Mouse (Mus musculus) gastrocnemius, adult 2 months (tissue): ENCODE measurements around the gene Gtpbp2. TPM values are rescaled to one million over a fixed set of nuclear protein-coding genes. Genes with fewer than 3 reads are reported as not detected.

Experiments used
- DNase-seq: peaks from one replicate; pipeline ENCODE4 v3.0.0; 2022
- H3K27ac ChIP-seq: fragments of 200-600 bp; 2 replicates; pipeline ENCODE4 v1.8.1; 2022; ENCODE audit warnings: mild to moderate bottlenecking
- H3K4me3 ChIP-seq: fragments of 200-600 bp; 2 replicates; pipeline ENCODE4 v1.8.1; 2022; ENCODE audit warnings: mild to moderate bottlenecking, moderate library complexity
- CTCF ChIP-seq: fragments of 200-600 bp; IDR thresholded peaks from 2 replicates; pipeline ENCODE4 v1.8.1; 2022; ENCODE audit warnings: antibody characterized with exemption, mild to moderate bottlenecking, moderate library complexity
- intact Hi-C: fragments of 180-260 bp; cut with DNase I; formaldehyde crosslinking; loops from one replicate; pipeline ENCODE4 v1.15.1; 2025
- total RNA-seq, 2 experiments: library from RNA; stranded (reverse); gene quantifications; 2 replicates each; pipeline ENCODE4 v1.2.3; 2021

Gene Gtpbp2
- total RNA-seq, 2 experiments from 2014 or later: 52.7 to 55.2 TPM

GRCm38 (mm10) chr17:46129741-46130498 lies 30.9 kb upstream of the Gtpbp2 start:
- Histone ChIP-seq H3K4me3 (no peak overlapping the region), H3K27ac (peak overlapping the region; percentile 92)
- TF ChIP-seq CTCF: no peak
- intact Hi-C loops: loop anchor here (10.0 kb wide), 1 partner anchor 315 kb away; no protein-coding TSS in a partner anchor
- DNase-seq: peak; percentile 84

- Histone ChIP-seq H3K27ac (peak overlapping the region; percentile 79), H3K4me3 (no peak overlapping the region)
- peak; percentile 85 for DNase-seq
- TF ChIP-seq CTCF: peak; percentile 96
- intact Hi-C loops: loop anchor here (1.0 to 2.0 kb wide), 2 partner anchors 91 to 401 kb away; no protein-coding TSS in a partner anchor
Observed at GRCm38 (mm10) chr17:46132058-46132718, 28.6 kb upstream of the Gtpbp2 start.

- no peak for TF ChIP-seq CTCF
- Histone ChIP-seq H3K27ac (peak overlapping the region; percentile 79), H3K4me3 (no peak overlapping the region)
- DNase-seq: peak; percentile 21
- intact Hi-C loops: loop anchor here (1.0 to 2.0 kb wide), 2 partner anchors 92 to 402 kb away; no protein-coding TSS in a partner anchor
Observed at GRCm38 (mm10) chr17:46132862-46133261, 28.0 kb upstream of the Gtpbp2 start.

GRCm38 (mm10) chr17:46138563-46139236 lies 22.1 kb upstream of the Gtpbp2 start:
- intact Hi-C loops: no loop called here
- TF ChIP-seq CTCF: no peak
- DNase-seq: no peak
- no peak overlapping the region for H3K27ac ChIP-seq
- no peak overlapping the region for H3K4me3 ChIP-seq

GRCm38 (mm10) chr17:46139872-46140271 lies 21.0 kb upstream of the Gtpbp2 start:
- no peak overlapping the region for H3K27ac ChIP-seq
- no peak for DNase-seq
- intact Hi-C loops: no loop called here
- H3K4me3 ChIP-seq: no peak overlapping the region
- TF ChIP-seq CTCF: no peak

GRCm38 (mm10) chr17:46143578-46144423 lies 17.0 kb upstream of the Gtpbp2 start, which contains the start of gene Rsph9:
Gene Rsph9 (minus strand): TSS chr17:46144216.
- DNase-seq: peak; percentile 85
- intact Hi-C loops: no loop called here
- H3K27ac ChIP-seq: peak within 1 kb of the TSS; percentile 56
- no peak for TF ChIP-seq CTCF
- peak within 1 kb of the TSS; percentile 73 for H3K4me3 ChIP-seq

GRCm38 (mm10) chr17:46152847-46153782 lies 7.7 kb upstream of the Gtpbp2 start, which contains the start of gene Mad2l1bp:
Gene Mad2l1bp (minus strand): TSS chr17:46153553.
- Histone ChIP-seq H3K27ac (peak within 1 kb of the TSS; percentile 96), H3K4me3 (peak within 1 kb of the TSS; percentile 85)
- TF ChIP-seq CTCF: no peak
- DNase-seq: peak; percentile 93
- intact Hi-C loops: loop anchor here (10.0 kb wide), 1 partner anchor 568 kb away; no protein-coding TSS in a partner anchor

GRCm38 (mm10) chr17:46154336-46154735 lies 6.5 kb upstream of the Gtpbp2 start:
- intact Hi-C loops: loop anchor here (10.0 kb wide), 1 partner anchor 570 kb away; no protein-coding TSS in a partner anchor

GRCm38 (mm10) chr17:46156680-46157079 lies 4.2 kb upstream of the Gtpbp2 start:
- intact Hi-C loops: loop anchor here (10.0 kb wide), 1 partner anchor 572 kb away; no protein-coding TSS in a partner anchor
- DNase-seq: no peak

More at GRCm38 (mm10) chr17:46154336-46154735, 6.5 kb upstream of the Gtpbp2 start:
- no peak for TF ChIP-seq CTCF
- Histone ChIP-seq H3K4me3 (no peak overlapping the region), H3K27ac (peak overlapping the region; percentile 96; the same call in 1 of the 2 replicates)
- no peak for DNase-seq

GRCm38 (mm10) chr17:46157131-46157530 lies 3.7 kb upstream of the Gtpbp2 start:
- DNase-seq: no peak
- H3K4me3 ChIP-seq: no peak overlapping the region
- no peak for TF ChIP-seq CTCF
- H3K27ac ChIP-seq: no peak overlapping the region
- intact Hi-C loops: loop anchor here (10.0 kb wide), 1 partner anchor 572 kb away; no protein-coding TSS in a partner anchor

More at GRCm38 (mm10) chr17:46156680-46157079, 4.2 kb upstream of the Gtpbp2 start:
- TF ChIP-seq CTCF: no peak
- H3K27ac ChIP-seq: no peak overlapping the region
- H3K4me3 ChIP-seq: no peak overlapping the region
